Mouse (Mus musculus) bone marrow macrophage, adult 2 months (primary cell): ENCODE measurements around the gene Mrfap1.

Experiments used
- CTCF ChIP-seq: IDR thresholded peaks from 2 replicates; pipeline ENCODE4 v1.5.1; 2012; ENCODE audit warnings: low read depth, mild to moderate bottlenecking, low read length, moderate library complexity
- POLR2A ChIP-seq: IDR thresholded peaks from 2 replicates; pipeline ENCODE4 v1.6.1; 2012; ENCODE audit warnings: mild to moderate bottlenecking, low read depth, low read length, borderline replicate concordance

DNA sequence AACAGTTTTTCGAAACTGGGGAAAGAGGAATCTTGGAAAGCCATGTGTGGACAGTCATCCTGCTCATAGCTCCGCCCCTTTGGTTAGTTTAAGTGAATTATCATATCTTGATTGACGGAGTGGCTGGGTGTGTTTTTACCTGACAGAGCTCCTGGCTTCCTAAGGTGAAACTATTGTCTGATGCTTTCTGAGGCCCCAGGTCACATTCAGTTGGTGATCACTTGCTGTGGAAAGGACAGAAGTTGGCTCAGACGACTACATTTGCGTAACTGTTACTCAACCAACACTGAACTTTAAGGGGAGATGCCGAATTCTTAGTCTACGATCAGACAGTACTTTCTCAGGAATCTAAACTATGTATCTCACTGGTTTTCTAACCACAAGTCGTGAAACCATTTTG lies 719 bp upstream of the Mrfap1 start:
- no peak for TF ChIP-seq CTCF
- no peak for TF ChIP-seq POLR2A
